Mouse (Mus musculus) lung, postnatal 0 days (tissue): ENCODE data around the gene Sde2. TPM values are rescaled to one million over a fixed set of nuclear protein-coding genes. Genes with fewer than 3 reads are reported as not detected.

Source experiments
- ATAC-seq: fragments of 200-750 bp; cut with Nextera tagmentation; 2 replicates; pipeline ENCODE4 v1.8.0; 2017; ENCODE audit warnings: moderate library complexity
- DNase-seq: peaks from one replicate; pipeline ENCODE4 v3.0.0-alpha.2; 2016; ENCODE audit warnings: low spot score
- H3K27ac ChIP-seq: fragments of 300-500 bp; sonication (generic); 2 replicates; pipeline ENCODE4 v1.5.1; 2014; ENCODE audit warnings: antibody characterized with exemption, mild to moderate bottlenecking, low read length, mixed read lengths
- H3K27me3 ChIP-seq: fragments of 300-500 bp; sonication (generic); replicated peaks from 2 replicates; pipeline ENCODE4 v1.6.1; 2014; ENCODE audit warnings: low read length, mixed read lengths; ENCODE audit not compliant: insufficient read depth
- H3K36me3 ChIP-seq: fragments of 300-500 bp; sonication (generic); 2 replicates; pipeline ENCODE4 v1.6.1; 2014; ENCODE audit warnings: low read length, mixed read lengths; ENCODE audit not compliant: insufficient read depth
- H3K4me1 ChIP-seq: fragments of 300-500 bp; sonication (generic); 2 replicates; pipeline ENCODE4 v1.6.1; 2014; ENCODE audit warnings: antibody characterized with exemption, low read depth, low read length, mixed read lengths; ENCODE audit not compliant: insufficient read depth
- H3K4me2 ChIP-seq: fragments of 300-500 bp; sonication (generic); replicated peaks from 2 replicates; pipeline ENCODE4 v1.6.1; 2014; ENCODE audit warnings: low read depth, mild to moderate bottlenecking, low read length, moderate library complexity, mixed read lengths
- H3K4me3 ChIP-seq: fragments of 300-500 bp; sonication (generic); 2 replicates; pipeline ENCODE4 v1.5.1; 2014; ENCODE audit warnings: low read depth, low read length
- H3K9ac ChIP-seq: fragments of 300-500 bp; sonication (generic); replicated peaks from 2 replicates; pipeline ENCODE4 v1.6.1; 2014; ENCODE audit warnings: low read depth, mild to moderate bottlenecking
- H3K9me3 ChIP-seq: fragments of 300-500 bp; sonication (generic); 2 replicates; pipeline ENCODE4 v1.6.1; 2016; ENCODE audit warnings: low read length, mixed read lengths
- CTCF ChIP-seq: IDR thresholded peaks from 2 replicates; pipeline ENCODE4 v1.5.1; 2016; ENCODE audit warnings: antibody characterized with exemption, mild to moderate bottlenecking
- EP300 ChIP-seq: IDR thresholded peaks from 2 replicates; pipeline ENCODE4 v1.6.1; 2016; ENCODE audit warnings: antibody characterized with exemption, mild to moderate bottlenecking, control low read depth
- WGBS: fragments of 180-500 bp; shearing (Covaris S2); extraction: QIAGEN DNeasy Blood & Tissue Kit; methylation state at CpG from one replicate; pipeline ENCODE4 v1.1.7; 2014; 5-methylcytosine and 5-hydroxymethylcytosine counted together
- polyA plus RNA-seq: library from polyadenylated mRNA; unstranded; fragments of >200 nt; fragmentation: Nextera tagmentation; extraction: Ambion mirVana; gene quantifications from 2 replicates; pipeline ENCODE4 v1.2.1, GENCODE M21; 2015

Gene Sde2
- polyA plus RNA-seq, 1 experiment from 2014 or later, result 21.2 TPM

GRCm38 (mm10) chr1:180811596-180812462 lies 39.1 kb upstream of the Sde2 start:
- ATAC-seq (no peak), DNase-seq (peak; percentile 57)
- H3K4me2 ChIP-seq, result peak overlapping the region; percentile 33
- TF ChIP-seq CTCF (peak; percentile 67), EP300 (peak; percentile 47)
- H3K27me3 ChIP-seq, result no peaks in the 10 kb centered on the region
- WGBS, result under 1% methylated on average over 27 of the region's 27 CpGs
- H3K36me3 ChIP-seq, result peaks cover 14% of the 10 kb centered on the region
- H3K9ac ChIP-seq, result peak overlapping the region; percentile 99
- peak overlapping the region; percentile 100 for H3K27ac ChIP-seq
- no peaks in the 10 kb centered on the region for H3K9me3 ChIP-seq
- H3K4me1 ChIP-seq, result peaks cover 14% of the 10 kb centered on the region; the same call in 1 of the 2 replicates
- peak overlapping the region; percentile 97 for H3K4me3 ChIP-seq

- DNase-seq (peak; percentile 75), ATAC-seq (peak; percentile 33)
- peaks cover 5% of the 10 kb centered on the region for H3K36me3 ChIP-seq
- under 1% methylated on average over 61 of the region's 71 CpGs for WGBS
- peaks cover 14% of the 10 kb centered on the region; the same call in 1 of the 2 replicates for H3K4me1 ChIP-seq
- TF ChIP-seq CTCF (no peak), EP300 (no peak)
- no peaks in the 10 kb centered on the region for H3K27me3 ChIP-seq
- peak overlapping the region; percentile 33 for H3K4me2 ChIP-seq
- H3K9ac ChIP-seq, result peak overlapping the region; percentile 99
- no peaks in the 10 kb centered on the region for H3K9me3 ChIP-seq
- H3K27ac ChIP-seq, result peak overlapping the region; percentile 100
- H3K4me3 ChIP-seq, result peak overlapping the region; percentile 97
Observed at GRCm38 (mm10) chr1:180812463-180813408, 38.2 kb upstream of the Sde2 start.

GRCm38 (mm10) chr1:180813409-180813884 lies 37.5 kb upstream of the Sde2 start:
- Histone ChIP-seq H3K36me3 (no peaks in the 10 kb centered on the region), H3K27me3 (no peaks in the 10 kb centered on the region), H3K4me3 (peak overlapping the region; percentile 97), H3K9me3 (no peaks in the 10 kb centered on the region), H3K4me1 (peaks cover 14% of the 10 kb centered on the region; the same call in 1 of the 2 replicates), H3K4me2 (peak overlapping the region; percentile 66), H3K27ac (peak overlapping the region; percentile 100), H3K9ac (peak overlapping the region; percentile 99)
- WGBS, result 2% methylated on average over 30 of the region's 65 CpGs
- TF ChIP-seq CTCF (peak; percentile 24), EP300 (no peak)
- peak; percentile 96 for ATAC-seq
- DNase-seq, result peak; percentile 96

- ATAC-seq (peak; percentile 75), DNase-seq (peak; percentile 82)
- no peak for TF ChIP-seq EP300
- TF ChIP-seq CTCF, result no peak
- peaks cover 14% of the 10 kb centered on the region; the same call in 1 of the 2 replicates for H3K4me1 ChIP-seq
- no peaks in the 10 kb centered on the region for H3K27me3 ChIP-seq
- WGBS, result 2% methylated on average over 58 of the region's 69 CpGs
- H3K9me3 ChIP-seq, result no peaks in the 10 kb centered on the region
- no peaks in the 10 kb centered on the region for H3K36me3 ChIP-seq
- H3K9ac ChIP-seq, result peak within 1 kb of the TSS; percentile 99
- peak within 1 kb of the TSS; percentile 100 for H3K27ac ChIP-seq
- peak within 1 kb of the TSS; percentile 97 for H3K4me3 ChIP-seq
- H3K4me2 ChIP-seq, result peak within 1 kb of the TSS; percentile 66
Observed at GRCm38 (mm10) chr1:180813885-180814740, 36.8 kb upstream of the Sde2 start, which contains the start of gene H3f3a. TSS of gene H3f3a (minus strand) at chr1:180813943.

DNA sequence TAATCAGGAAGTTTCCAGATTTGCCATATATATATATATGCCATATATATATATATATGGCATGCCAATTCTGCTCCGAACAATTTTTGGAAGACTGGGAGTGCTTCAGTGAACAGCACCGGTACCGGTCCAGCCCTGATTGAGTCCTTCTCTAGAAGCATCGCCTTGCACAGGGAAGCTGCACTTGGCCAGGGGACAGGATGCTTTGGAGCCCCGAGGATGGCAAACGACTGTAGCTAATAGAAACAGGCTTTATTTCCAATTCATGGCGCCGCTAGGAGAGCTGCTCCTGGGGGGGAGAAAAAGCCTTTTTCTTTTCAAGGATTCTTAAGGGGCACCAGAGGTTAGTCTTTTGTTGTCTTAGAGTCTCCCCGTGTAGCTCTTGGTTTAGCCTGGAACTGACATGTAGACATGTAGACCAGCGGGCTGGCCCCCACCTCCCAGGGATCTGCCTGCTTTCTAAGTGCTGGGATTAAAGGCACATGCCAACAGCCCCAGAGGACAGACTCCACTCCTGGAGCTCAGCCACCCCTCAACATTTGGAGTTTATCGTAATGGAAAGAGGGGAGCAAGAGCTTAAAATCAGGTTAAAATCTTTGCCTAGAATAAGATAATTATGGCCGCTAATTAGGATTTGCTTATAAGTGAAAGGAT lies 35.4 kb upstream of the Sde2 start:
- Histone ChIP-seq H3K4me3 (no peak overlapping the region), H3K36me3 (no peaks in the 10 kb centered on the region), H3K4me2 (no peak overlapping the region), H3K9me3 (no peaks in the 10 kb centered on the region), H3K27ac (no peak overlapping the region), H3K27me3 (no peaks in the 10 kb centered on the region), H3K4me1 (peaks cover 11% of the 10 kb centered on the region; the same call in 1 of the 2 replicates), H3K9ac (no peak overlapping the region)
- WGBS, result 71% methylated on average over 12 of the region's 12 CpGs
- DNase-seq (no peak), ATAC-seq (no peak)
- TF ChIP-seq EP300, result no peak
- no peak for TF ChIP-seq CTCF
